Mouse (Mus musculus) limb, embryonic 14.5 days (tissue): ENCODE measurements at regions not wholly inside any gene's neighbourhood (a gene's known extent, or its start where the extent isn't known, plus 50 kb on each side); places are given as distances from the start of the nearest gene placed in this dataset.

Source experiments
- ATAC-seq: fragments of 200-750 bp; cut with Nextera tagmentation; 2 replicates; pipeline ENCODE4 v1.8.0; 2017; ENCODE audit warnings: low read depth, moderate number of reproducible peaks, moderate TSS enrichment; ENCODE audit not compliant: low FRiP score
- DNase-seq: peaks from one replicate; pipeline ENCODE4 v3.0.0-alpha.2; 2015; ENCODE audit warnings: low spot score
- H3K27ac ChIP-seq: fragments of 300-500 bp; sonication (generic); replicated peaks from 2 replicates; pipeline ENCODE4 v1.5.1; 2014; ENCODE audit warnings: low read depth, mild to moderate bottlenecking, low read length, moderate library complexity, mixed read lengths
- H3K27me3 ChIP-seq: fragments of 300-500 bp; sonication (generic); 2 replicates; pipeline ENCODE4 v1.6.1; 2014; ENCODE audit warnings: low read length, mixed read lengths; ENCODE audit not compliant: control insufficient read depth, insufficient read depth
- H3K36me3 ChIP-seq: fragments of 300-500 bp; sonication (generic); 2 replicates; pipeline ENCODE4 v1.6.1; 2014; ENCODE audit warnings: mild to moderate bottlenecking, low read length, moderate library complexity, mixed read lengths; ENCODE audit not compliant: control insufficient read depth, insufficient read depth
- H3K4me1 ChIP-seq: fragments of 300-500 bp; sonication (generic); 2 replicates; pipeline ENCODE4 v1.6.1; 2014; ENCODE audit warnings: antibody characterized with exemption, low read length, mixed read lengths; ENCODE audit not compliant: control insufficient read depth, insufficient read depth
- H3K4me2 ChIP-seq: fragments of 300-500 bp; sonication (generic); replicated peaks from 2 replicates; pipeline ENCODE4 v1.6.1; 2014; ENCODE audit warnings: low read depth, mild to moderate bottlenecking, low read length, moderate library complexity; ENCODE audit not compliant: severe bottlenecking
- H3K4me3 ChIP-seq: fragments of 300-500 bp; sonication (generic); replicated peaks from 2 replicates; pipeline ENCODE4 v1.5.1; 2014; ENCODE audit warnings: low read length
- H3K9ac ChIP-seq: fragments of 300-500 bp; sonication (generic); 2 replicates; pipeline ENCODE4 v1.6.1; 2014; ENCODE audit warnings: mild to moderate bottlenecking, low read depth, low read length, moderate library complexity; ENCODE audit not compliant: severe bottlenecking
- H3K9me3 ChIP-seq: fragments of 300-500 bp; sonication (generic); 2 replicates; pipeline ENCODE4 v1.6.1; 2016; ENCODE audit warnings: low read length; ENCODE audit not compliant: control insufficient read depth
- POLR2A ChIP-seq: fragments of 200-500 bp; IDR thresholded peaks from 2 replicates; pipeline ENCODE4 v1.8.0; 2012; ENCODE audit warnings: inconsistent platforms, mild to moderate bottlenecking, moderate library complexity, borderline replicate concordance; ENCODE audit not compliant: insufficient read depth, insufficient read length; ENCODE audit errors: extremely low read depth
- WGBS: fragments of 180-500 bp; shearing (Covaris S2); extraction: QIAGEN DNeasy Blood & Tissue Kit; methylation state at CpG from one replicate; pipeline ENCODE4 v1.1.7; 2014; 5-methylcytosine and 5-hydroxymethylcytosine counted together

DNA sequence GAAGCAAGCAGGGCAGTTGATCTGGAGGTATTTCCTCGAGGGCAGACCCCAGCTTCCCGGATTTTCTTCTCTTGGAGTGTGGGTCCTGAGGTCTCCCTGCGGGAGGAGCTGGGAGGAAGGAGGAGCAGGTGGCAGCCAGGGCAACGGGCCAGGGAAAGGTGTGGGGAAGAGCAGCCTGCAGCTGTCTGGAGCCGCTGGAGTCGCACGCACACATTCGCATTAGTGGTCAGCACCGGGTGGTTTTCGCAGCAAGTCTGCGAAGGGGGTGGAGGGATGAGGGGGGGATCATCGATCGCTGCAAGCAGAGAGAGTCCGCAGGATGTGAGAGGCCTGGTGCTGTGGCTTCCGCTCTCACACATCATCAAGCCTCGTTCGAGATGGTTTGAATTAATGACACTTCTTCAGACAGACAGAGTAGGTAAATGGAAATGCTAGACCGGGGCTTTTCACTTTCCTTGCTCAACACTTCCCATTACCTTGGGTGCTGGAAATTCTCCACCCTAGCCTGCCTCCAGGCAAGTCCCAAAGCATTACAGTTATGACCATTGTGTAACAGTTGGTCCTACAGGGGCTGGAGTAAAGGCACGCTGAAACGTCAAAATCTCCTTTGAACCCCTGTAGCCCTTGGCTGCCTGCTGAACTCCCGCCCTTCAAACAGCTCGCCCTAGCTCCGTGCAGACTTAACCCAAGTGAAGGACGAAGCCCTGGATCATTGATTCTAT is 213.3 kb upstream of the Bmper start:
- DNase-seq: peak; percentile 27
- Histone ChIP-seq H3K4me1 (peaks cover 46% of the 10 kb centered on the region), H3K27me3 (0 out of 2 replicates have a peak, but pooled peaks cover 5% of the 10 kb centered on the region), H3K4me3 (peak overlapping the region; percentile 3; the same call in 1 of the 2 replicates), H3K9me3 (no peaks in the 10 kb centered on the region), H3K9ac (peak overlapping the region; percentile 31), H3K4me2 (peak overlapping the region; percentile 38), H3K27ac (no peak overlapping the region; the same call in 1 of the 2 replicates), H3K36me3 (no peaks in the 10 kb centered on the region)
- TF ChIP-seq POLR2A: no peak
- peak; percentile 54; the same call in 1 of the 2 replicates for ATAC-seq
- 6% methylated on average over 24 of the region's 24 CpGs for WGBS

- H3K27ac ChIP-seq: no peak overlapping the region
- WGBS: 27% methylated on average over 7 of the region's 7 CpGs
- DNase-seq: peak; percentile 25
Measured at GRCm38 (mm10) chr9:23011316-23011959, 211.4 kb upstream of the Bmper start.

GRCm38 (mm10) chr9:23012130-23012529 is 210.7 kb upstream of the Bmper start:
- 9% methylated on average over 5 of the region's 5 CpGs for WGBS
- no peak for TF ChIP-seq POLR2A
- H3K9ac ChIP-seq: no peak overlapping the region
- no peaks in the 10 kb centered on the region for H3K36me3 ChIP-seq
- peak; percentile 32 for DNase-seq
- 0 out of 2 replicates have a peak, but pooled peaks cover 5% of the 10 kb centered on the region for H3K9me3 ChIP-seq
- ATAC-seq: no peak
- no peak overlapping the region for H3K4me3 ChIP-seq
- H3K4me2 ChIP-seq: no peak overlapping the region
- H3K27me3 ChIP-seq: 0 out of 2 replicates have a peak, but pooled peaks cover 5% of the 10 kb centered on the region
- H3K4me1 ChIP-seq: peaks cover 32% of the 10 kb centered on the region
- no peak overlapping the region for H3K27ac ChIP-seq

More at GRCm38 (mm10) chr9:23011316-23011959, 211.4 kb upstream of the Bmper start:
- no peak overlapping the region; the same call in 1 of the 2 replicates for H3K4me2 ChIP-seq
- 0 out of 2 replicates have a peak, but pooled peaks cover 5% of the 10 kb centered on the region for H3K27me3 ChIP-seq
- ATAC-seq: 0 out of 2 replicates have a peak, but pooled peaks have one; percentile 34
- peaks cover 32% of the 10 kb centered on the region for H3K4me1 ChIP-seq
- H3K9ac ChIP-seq: no peak overlapping the region
- no peaks in the 10 kb centered on the region for H3K36me3 ChIP-seq
- no peak for TF ChIP-seq POLR2A
- no peak overlapping the region for H3K4me3 ChIP-seq
- 0 out of 2 replicates have a peak, but pooled peaks cover under 1% of the 10 kb centered on the region for H3K9me3 ChIP-seq

DNA sequence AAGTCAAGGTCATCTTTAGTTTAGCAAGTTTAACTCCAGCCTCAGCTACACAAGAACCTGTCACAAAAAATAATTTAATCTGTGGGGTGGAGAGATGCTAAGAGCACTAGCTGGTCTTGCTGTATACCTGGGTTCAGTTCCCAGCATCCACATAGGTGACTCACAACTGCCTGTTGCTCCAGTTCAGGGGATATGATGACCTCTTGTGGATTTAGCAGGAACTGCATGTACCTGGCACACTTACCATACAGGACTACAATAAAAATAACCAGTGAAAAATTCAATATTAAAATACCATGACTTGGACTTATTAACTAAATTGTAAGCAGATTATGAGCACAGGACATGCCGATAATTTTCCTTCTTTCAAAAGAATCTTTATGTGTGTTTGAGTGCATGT is 206.1 kb upstream of the Bmper start:
- WGBS: 76% methylated on average over 1 of the region's 1 CpGs
- TF ChIP-seq POLR2A: no peak
- Histone ChIP-seq H3K4me3 (no peak overlapping the region), H3K27me3 (no peaks in the 10 kb centered on the region), H3K9me3 (0 out of 2 replicates have a peak, but pooled peaks cover 5% of the 10 kb centered on the region), H3K27ac (no peak overlapping the region), H3K36me3 (no peaks in the 10 kb centered on the region), H3K4me2 (no peak overlapping the region), H3K4me1 (peaks cover 9% of the 10 kb centered on the region), H3K9ac (no peak overlapping the region)
- no peak for DNase-seq
- ATAC-seq: no peak

DNA sequence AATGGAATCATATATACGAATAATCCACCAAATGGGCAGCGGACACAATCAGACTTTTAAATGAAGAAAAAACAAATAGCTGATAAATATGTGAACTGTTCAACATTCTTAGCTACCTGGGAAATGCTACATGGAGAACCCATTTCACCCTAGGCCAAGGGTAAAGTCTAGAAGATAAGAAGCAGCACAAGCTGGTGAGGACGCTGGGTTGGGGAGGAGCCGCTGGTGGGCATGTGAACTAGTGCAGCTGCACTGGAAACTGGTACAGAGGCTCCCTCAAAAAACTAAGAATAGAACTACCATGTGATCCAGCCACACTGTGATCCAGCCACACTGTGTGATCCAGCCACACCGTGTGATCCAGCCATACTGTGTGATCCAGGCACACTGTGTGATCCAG is 198.8 kb upstream of the Bmper start:
- no peak overlapping the region for H3K9ac ChIP-seq
- H3K36me3 ChIP-seq: no peaks in the 10 kb centered on the region
- no peaks in the 10 kb centered on the region for H3K4me1 ChIP-seq
- WGBS: 94% methylated on average over 5 of the region's 5 CpGs
- DNase-seq: no peak
- H3K27ac ChIP-seq: no peak overlapping the region
- H3K4me2 ChIP-seq: no peak overlapping the region
- no peak for TF ChIP-seq POLR2A
- H3K4me3 ChIP-seq: no peak overlapping the region
- no peaks in the 10 kb centered on the region for H3K9me3 ChIP-seq
- no peaks in the 10 kb centered on the region for H3K27me3 ChIP-seq
- ATAC-seq: no peak
